Mouse (Mus musculus) stomach, embryonic 15.5 days (tissue): ENCODE results near the gene Nabp2. TPM values are rescaled to one million over a fixed set of nuclear protein-coding genes. Genes with fewer than 3 reads are reported as not detected.

ENCODE experiments used
- ATAC-seq: fragments of 200-750 bp; cut with Nextera tagmentation; 2 replicates; pipeline ENCODE4 v1.8.0; 2017; ENCODE audit warnings: low read depth, moderate number of reproducible peaks, moderate TSS enrichment; ENCODE audit not compliant: insufficient read depth, low FRiP score
- H3K27ac ChIP-seq: fragments of 300-500 bp; sonication (generic); 2 replicates; pipeline ENCODE4 v1.5.1; 2015; ENCODE audit warnings: mild to moderate bottlenecking, inconsistent platforms
- H3K27me3 ChIP-seq: fragments of 300-500 bp; sonication (generic); replicated peaks from 2 replicates; pipeline ENCODE4 v1.6.1; 2015; ENCODE audit warnings: inconsistent platforms
- H3K36me3 ChIP-seq: fragments of 300-500 bp; sonication (generic); 2 replicates; pipeline ENCODE4 v1.6.1; 2015; ENCODE audit warnings: inconsistent platforms
- H3K4me1 ChIP-seq: fragments of 300-500 bp; sonication (generic); 2 replicates; pipeline ENCODE4 v1.6.1; 2015; ENCODE audit warnings: inconsistent platforms
- H3K4me2 ChIP-seq: fragments of 300-500 bp; sonication (generic); 2 replicates; pipeline ENCODE4 v1.6.1; 2015; ENCODE audit warnings: mild to moderate bottlenecking, inconsistent platforms
- H3K4me3 ChIP-seq: fragments of 300-500 bp; sonication (generic); replicated peaks from 2 replicates; pipeline ENCODE4 v1.5.1; 2015; ENCODE audit warnings: inconsistent platforms
- H3K9ac ChIP-seq: fragments of 300-500 bp; sonication (generic); 2 replicates; pipeline ENCODE4 v1.6.1; 2015; ENCODE audit warnings: inconsistent platforms
- H3K9me3 ChIP-seq: fragments of 300-500 bp; sonication (generic); 2 replicates; pipeline ENCODE4 v1.6.1; 2016; ENCODE audit warnings: inconsistent platforms
- WGBS: fragments of 180-500 bp; shearing (Covaris S2); methylation state at CpG from one replicate; pipeline ENCODE4 v1.1.7; 2015; 5-methylcytosine and 5-hydroxymethylcytosine counted together
- microRNA-seq: library from miRNA; unstranded; fragments of <30 nt; microRNA quantifications from one replicate; pipeline ENCODE4, GENCODE M21; 2016
- polyA plus RNA-seq: library from polyadenylated mRNA; unstranded; fragments of >200 nt; fragmentation: Nextera tagmentation; extraction: Ambion mirVana; gene quantifications from 2 replicates; pipeline ENCODE4 v1.2.1, GENCODE M21; 2015

Nabp2 gene
- polyA plus RNA-seq, 1 experiment from 2014 or later = 66.3 TPM

DNA sequence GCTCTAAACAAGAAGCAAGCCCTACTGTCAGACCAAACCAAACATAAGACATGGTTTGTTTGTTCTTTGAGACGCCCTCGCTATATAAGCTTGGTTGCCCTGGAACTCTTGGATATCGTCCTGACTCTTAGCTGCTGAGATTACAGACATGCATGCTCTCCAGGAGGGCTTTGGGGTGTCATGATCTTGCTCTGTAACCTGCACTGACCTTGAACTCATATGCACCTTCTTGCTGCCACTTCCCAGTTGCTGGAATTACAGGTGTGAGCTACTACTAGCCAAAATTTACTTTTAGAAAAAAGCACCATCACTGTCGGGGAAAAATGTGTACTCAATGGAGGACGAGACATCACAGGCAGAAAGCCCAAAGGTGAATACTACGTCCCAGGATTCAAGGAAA lies 41.7 kb downstream of the Nabp2 start:
- H3K9ac ChIP-seq = no peak overlapping the region
- peaks cover 15% of the 10 kb centered on the region; the same call in 1 of the 2 replicates for H3K4me1 ChIP-seq
- H3K4me3 ChIP-seq = peak overlapping the region; percentile 78
- no peak for ATAC-seq
- peak overlapping the region; percentile 90 for H3K4me2 ChIP-seq
- no peaks in the 10 kb centered on the region for H3K36me3 ChIP-seq
- no peaks in the 10 kb centered on the region for H3K27me3 ChIP-seq
- peak overlapping the region; percentile 96 for H3K27ac ChIP-seq
- H3K9me3 ChIP-seq = no peaks in the 10 kb centered on the region
- 69% methylated on average over 6 of the region's 6 CpGs for WGBS

DNA sequence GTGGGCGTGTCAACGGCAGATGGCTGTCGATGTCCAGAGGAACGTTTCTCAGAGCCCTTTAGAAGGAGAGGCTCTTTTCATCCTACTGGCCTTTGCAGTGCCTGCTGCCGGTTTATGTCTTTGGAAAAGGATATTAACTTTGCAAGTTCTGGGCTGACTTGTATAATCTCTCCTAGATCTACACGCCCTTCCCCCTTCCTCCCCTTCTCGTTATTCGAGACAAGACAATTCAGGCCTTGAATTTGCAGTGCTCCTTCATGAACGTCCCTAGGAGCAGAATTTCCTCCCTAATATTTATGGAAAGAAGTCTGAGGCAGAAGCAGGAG lies 42.1 kb downstream of the Nabp2 start:
- WGBS = 5% methylated on average over 9 of the region's 9 CpGs
- Histone ChIP-seq H3K4me1 (peaks cover 15% of the 10 kb centered on the region; the same call in 1 of the 2 replicates), H3K36me3 (no peaks in the 10 kb centered on the region), H3K27ac (peak overlapping the region; percentile 96), H3K4me3 (peak overlapping the region; percentile 78), H3K9ac (0 out of 2 replicates have a peak overlapping the region, but pooled peaks have one; percentile 74), H3K27me3 (no peaks in the 10 kb centered on the region), H3K9me3 (no peaks in the 10 kb centered on the region), H3K4me2 (peak overlapping the region; percentile 90)
- ATAC-seq = no peak

DNA sequence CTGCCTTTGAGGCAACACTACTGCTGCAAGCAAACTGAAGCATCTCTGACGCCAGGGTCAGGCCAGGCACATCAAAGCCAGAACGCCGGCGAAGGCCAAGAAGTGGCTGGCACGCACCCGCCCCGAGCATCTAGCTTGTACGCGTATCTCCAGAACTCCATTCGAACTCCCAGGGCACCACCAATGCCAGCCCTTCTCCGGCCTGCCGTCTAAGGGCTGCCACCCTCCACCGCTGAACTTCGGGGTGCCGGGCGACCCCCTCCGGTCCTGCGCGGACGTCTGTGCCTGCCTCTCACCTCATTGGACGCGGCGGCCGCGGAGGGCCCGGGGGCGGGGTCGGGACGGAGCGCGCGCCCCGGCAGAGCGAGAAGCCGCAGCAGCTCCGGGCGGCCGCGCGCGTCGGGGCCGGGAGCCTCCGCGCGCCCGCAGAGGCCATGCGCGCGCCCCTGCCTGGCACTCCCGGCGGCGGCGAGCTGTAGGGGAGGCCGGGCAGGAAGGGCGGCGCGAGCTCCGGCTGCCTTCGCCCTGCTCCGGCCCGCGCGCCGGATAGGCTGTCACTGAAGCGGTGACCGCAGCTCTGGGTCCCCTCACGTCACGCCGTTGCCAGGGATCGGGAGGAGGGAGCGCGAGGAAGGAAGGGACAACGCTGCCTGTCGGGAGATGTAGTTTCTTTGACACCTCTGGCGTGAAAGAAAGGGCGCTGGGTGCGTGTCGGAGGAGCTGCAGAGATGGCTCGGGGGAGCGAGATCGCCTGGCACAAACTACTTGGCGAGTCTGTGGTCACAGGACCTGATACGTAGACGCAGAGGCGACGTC lies 42.7 kb downstream of the Nabp2 start, which contains the start of gene Coq10a:
TSS of gene Coq10a (minus strand) at position 596 of the 816 bp plus-strand sequence.
- peaks cover 1% of the 10 kb centered on the region for H3K36me3 ChIP-seq
- no peaks in the 10 kb centered on the region for H3K9me3 ChIP-seq
- peak within 1 kb of the TSS; percentile 90 for H3K4me2 ChIP-seq
- peaks cover 15% of the 10 kb centered on the region; the same call in 1 of the 2 replicates for H3K4me1 ChIP-seq
- H3K27me3 ChIP-seq = no peaks in the 10 kb centered on the region
- H3K4me3 ChIP-seq = peak within 1 kb of the TSS; percentile 78
- peak within 1 kb of the TSS; percentile 74 for H3K9ac ChIP-seq
- ATAC-seq = peak; percentile 93
- peak within 1 kb of the TSS; percentile 96 for H3K27ac ChIP-seq
- 0% methylated on average over 87 of the region's 87 CpGs for WGBS

DNA sequence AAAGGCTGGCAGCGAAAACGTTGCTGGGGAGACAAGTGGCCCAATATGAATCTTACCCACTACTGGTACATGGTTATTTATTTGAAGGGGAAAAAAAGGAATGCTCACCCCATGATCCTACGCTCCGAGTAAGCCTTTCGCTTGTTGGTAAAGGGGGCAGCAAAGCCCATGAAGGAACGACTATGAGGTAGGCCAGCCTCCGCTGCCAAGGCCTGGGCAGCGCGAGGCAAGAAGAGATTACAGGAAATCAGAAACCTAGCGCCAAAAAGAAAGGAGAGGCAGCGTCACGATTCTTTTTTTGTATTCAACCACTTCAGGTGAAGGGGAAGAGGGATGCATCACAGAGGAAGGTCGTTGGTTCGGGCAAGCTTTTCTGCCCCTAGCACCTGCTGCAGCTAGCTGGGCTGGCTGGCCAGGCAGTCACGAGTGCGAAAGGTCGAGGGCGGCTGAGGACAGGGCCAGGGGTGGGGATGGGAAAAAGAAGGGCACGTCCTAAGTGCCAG lies 43.3 kb downstream of the Nabp2 start:
- H3K27ac ChIP-seq = peak overlapping the region; percentile 96
- H3K9ac ChIP-seq = peak overlapping the region; percentile 74
- H3K36me3 ChIP-seq = peaks cover 8% of the 10 kb centered on the region
- WGBS = 15% methylated on average over 19 of the region's 19 CpGs
- peaks cover 15% of the 10 kb centered on the region; the same call in 1 of the 2 replicates for H3K4me1 ChIP-seq
- peak overlapping the region; percentile 90 for H3K4me2 ChIP-seq
- peak overlapping the region; percentile 78 for H3K4me3 ChIP-seq
- no peak for ATAC-seq
- no peaks in the 10 kb centered on the region for H3K27me3 ChIP-seq
- no peaks in the 10 kb centered on the region for H3K9me3 ChIP-seq

DNA sequence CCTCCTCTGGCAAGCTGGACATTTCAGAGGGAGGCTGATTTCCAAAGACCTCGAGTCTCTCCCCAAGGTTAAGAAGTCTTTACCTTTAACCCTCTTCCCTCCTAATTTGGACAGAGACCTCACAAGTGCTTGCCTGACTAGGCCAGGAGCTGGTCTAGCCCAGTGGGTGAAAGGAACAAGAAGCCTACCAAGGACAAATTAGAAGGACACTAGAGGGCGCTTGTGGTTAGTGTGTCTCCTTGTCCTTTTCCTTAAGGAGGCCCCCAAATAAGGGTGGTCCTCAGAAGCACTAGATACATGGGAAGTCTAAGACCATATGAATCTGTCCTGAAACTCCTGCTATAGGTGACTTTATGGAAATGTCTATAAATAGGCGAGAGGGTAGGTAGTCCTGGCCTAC lies 48.7 kb downstream of the Nabp2 start:
- WGBS = 48% methylated on average over 3 of the region's 3 CpGs

DNA sequence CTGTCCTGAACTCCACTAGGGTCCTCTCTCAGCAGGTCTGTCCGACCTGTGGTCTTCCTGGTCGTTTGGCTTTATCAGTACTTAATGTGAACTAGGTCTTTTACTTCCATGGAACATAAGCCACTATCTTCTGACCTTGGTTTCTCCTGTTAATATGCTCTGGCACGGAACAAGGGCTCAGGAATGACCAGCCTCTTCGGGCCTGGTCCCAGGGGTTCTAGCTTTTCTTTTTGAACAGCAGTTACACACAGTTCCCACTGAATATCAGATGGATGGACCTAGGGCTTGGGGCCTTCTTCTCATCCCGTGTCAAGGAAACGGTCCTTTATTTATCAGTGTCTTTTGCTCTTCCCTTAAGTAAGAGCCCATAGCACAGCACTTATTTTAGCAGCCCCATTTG lies 49.5 kb downstream of the Nabp2 start:
- Histone ChIP-seq H3K4me2 (no peak overlapping the region), H3K9me3 (no peaks in the 10 kb centered on the region), H3K27me3 (no peaks in the 10 kb centered on the region), H3K9ac (no peak overlapping the region), H3K4me3 (no peak overlapping the region), H3K36me3 (peaks cover 50% of the 10 kb centered on the region), H3K4me1 (no peaks in the 10 kb centered on the region), H3K27ac (no peak overlapping the region)
- 88% methylated on average over 6 of the region's 6 CpGs for WGBS
- no peak for ATAC-seq

More for the DNA sequence above, 48.7 kb downstream of the Nabp2 start:
- Histone ChIP-seq H3K36me3 (peaks cover 50% of the 10 kb centered on the region), H3K9ac (no peak overlapping the region), H3K27me3 (no peaks in the 10 kb centered on the region), H3K27ac (no peak overlapping the region), H3K4me1 (0 out of 2 replicates have a peak, but pooled peaks cover under 1% of the 10 kb centered on the region), H3K4me3 (no peak overlapping the region), H3K4me2 (no peak overlapping the region), H3K9me3 (no peaks in the 10 kb centered on the region)
- no peak for ATAC-seq

DNA sequence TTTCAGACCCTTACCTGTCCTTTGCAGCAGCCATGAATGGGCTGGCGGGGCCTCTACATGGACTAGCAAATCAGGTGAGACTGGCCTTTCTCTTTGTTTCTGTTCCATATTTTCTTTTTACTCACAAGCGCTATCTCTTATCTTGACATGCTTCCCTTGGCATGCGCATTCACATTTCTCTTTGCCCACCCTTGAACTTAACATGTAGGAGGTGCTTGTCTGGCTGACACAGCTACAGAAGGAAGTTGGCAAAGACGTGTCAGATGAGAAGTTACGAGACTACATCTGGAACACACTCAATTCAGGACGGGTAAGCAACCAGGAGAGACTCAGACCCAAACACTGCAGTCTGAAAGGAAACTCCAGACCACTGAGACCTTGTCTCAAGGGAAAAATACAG lies 52.1 kb downstream of the Nabp2 start:
- Histone ChIP-seq H3K27me3 (no peaks in the 10 kb centered on the region), H3K27ac (no peak overlapping the region), H3K9me3 (no peaks in the 10 kb centered on the region), H3K36me3 (peaks cover 56% of the 10 kb centered on the region), H3K4me2 (no peak overlapping the region), H3K9ac (no peak overlapping the region), H3K4me1 (no peaks in the 10 kb centered on the region), H3K4me3 (no peak overlapping the region)
- 82% methylated on average over 6 of the region's 6 CpGs for WGBS
- ATAC-seq = no peak

DNA sequence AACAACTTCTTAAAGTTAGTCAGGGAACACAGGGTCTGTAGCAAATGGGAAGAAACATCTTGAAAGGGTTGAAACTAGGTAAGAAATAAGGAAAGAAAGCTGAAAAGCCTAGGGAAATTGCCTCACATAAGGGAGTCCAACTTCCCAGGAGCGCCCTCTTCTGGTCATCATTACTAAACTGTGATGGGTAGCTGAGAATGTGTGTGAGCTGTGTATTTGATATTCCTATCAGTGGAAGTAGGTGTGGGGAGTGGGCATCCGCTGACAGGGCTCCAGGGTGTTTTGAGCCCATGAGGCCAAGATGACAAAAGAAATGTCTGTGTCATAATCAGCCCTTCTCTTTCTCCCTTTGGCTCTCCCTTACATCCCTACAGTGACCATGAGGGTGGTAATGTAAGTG lies 52.5 kb downstream of the Nabp2 start:
- H3K27ac ChIP-seq = no peak overlapping the region
- no peak for ATAC-seq
- H3K36me3 ChIP-seq = peaks cover 60% of the 10 kb centered on the region
- H3K4me1 ChIP-seq = no peaks in the 10 kb centered on the region
- H3K9me3 ChIP-seq = no peaks in the 10 kb centered on the region
- WGBS = 53% methylated on average over 2 of the region's 2 CpGs
- no peak overlapping the region for H3K9ac ChIP-seq
- no peak overlapping the region for H3K4me2 ChIP-seq
- H3K27me3 ChIP-seq = no peaks in the 10 kb centered on the region
- no peak overlapping the region for H3K4me3 ChIP-seq

Small RNA genes lying within 50 kb of the gene (microRNA-seq; reads per million reads assigned to microRNA genes)
- not detected for gene Gm25361
- not detected for gene Gm26308
- not detected for gene Mir6914
- 1.4 reads per million for gene Mir6915
- 0.77 reads per million for gene Mir8105

Other genes with a start within 250 kb of the Nabp2 start
- 27.3 and 29.8 TPM in 2 replicates for gene Rbms2, start 231.2 kb downstream of the Nabp2 start, polyA plus RNA-seq
- 4.3 and 5.2 TPM in 2 replicates for gene Gls2, start 217.0 kb downstream of the Nabp2 start, polyA plus RNA-seq
- 31.1 and 34.6 TPM in 2 replicates for gene Spryd4, start 199.7 kb downstream of the Nabp2 start, polyA plus RNA-seq
- 0.14 TPM in 1 of 2 replicates, not detected in the other for gene Mip, start 185.7 kb downstream of the Nabp2 start, polyA plus RNA-seq
- gene Timeless, start 179.4 kb downstream of the Nabp2 start, polyA plus RNA-seq = 43.7 and 46.4 TPM in 2 replicates
- 0.24 and 0.55 TPM in 2 replicates for gene Apon, start 157.4 kb downstream of the Nabp2 start, polyA plus RNA-seq
- gene Apof, start 142.8 kb downstream of the Nabp2 start, polyA plus RNA-seq = 2.8 and 8.5 TPM in 2 replicates
- 13.0 and 16.3 TPM in 2 replicates for gene Stat2, start 140.9 kb downstream of the Nabp2 start, polyA plus RNA-seq
- gene Il23a, start 112.7 kb downstream of the Nabp2 start, polyA plus RNA-seq = 0.40 and 0.46 TPM in 2 replicates
- gene Pan2, start 108.2 kb downstream of the Nabp2 start, polyA plus RNA-seq = 27.1 and 31.2 TPM in 2 replicates
- 331 and 344 TPM in 2 replicates for gene Cnpy2, start 89.0 kb downstream of the Nabp2 start, polyA plus RNA-seq
- gene Cs, start 73.8 kb downstream of the Nabp2 start, polyA plus RNA-seq = 192 and 212 TPM in 2 replicates
- gene Coq10a, start 42.5 kb downstream of the Nabp2 start, polyA plus RNA-seq = 14.0 and 14.5 TPM in 2 replicates
- 12.8 and 15.8 TPM in 2 replicates for gene Ankrd52, start 34.4 kb downstream of the Nabp2 start, polyA plus RNA-seq
- 34.5 and 39.4 TPM in 2 replicates for gene Slc39a5, start 10.3 kb downstream of the Nabp2 start, polyA plus RNA-seq
- 33.2 and 35.4 TPM in 2 replicates for gene Rnf41, start 165 bp upstream of the Nabp2 start, polyA plus RNA-seq
- gene Smarcc2, start 47.8 kb upstream of the Nabp2 start, polyA plus RNA-seq = 63.1 and 70.0 TPM in 2 replicates
- 1,838 and 1,873 TPM in 2 replicates for gene Myl6, start 82.7 kb upstream of the Nabp2 start, polyA plus RNA-seq
- 3.0 and 3.4 TPM in 2 replicates for gene Myl6b, start 87.2 kb upstream of the Nabp2 start, polyA plus RNA-seq
- 28.8 and 32.1 TPM in 2 replicates for gene Esyt1, start 114.4 kb upstream of the Nabp2 start, polyA plus RNA-seq
- gene Zc3h10, start 136.3 kb upstream of the Nabp2 start, polyA plus RNA-seq = 12.1 and 12.4 TPM in 2 replicates
- gene Rpl41, start 137.8 kb upstream of the Nabp2 start, polyA plus RNA-seq = 3,689 and 3,942 TPM in 2 replicates
- 213 and 215 TPM in 2 replicates for gene Pa2g4, start 154.5 kb upstream of the Nabp2 start, polyA plus RNA-seq
- 24.0 and 27.6 TPM in 2 replicates for gene Erbb3, start 178.2 kb upstream of the Nabp2 start, polyA plus RNA-seq
- 674 and 714 TPM in 2 replicates for gene Rps26, start 215.3 kb upstream of the Nabp2 start, polyA plus RNA-seq
- 2.2 and 2.7 TPM in 2 replicates for gene Ikzf4, start 234.5 kb upstream of the Nabp2 start, polyA plus RNA-seq